Mouse (Mus musculus): Measurements from ENCODE around the gene Atp5g1.

The Atp5g1 gene

DNA sequence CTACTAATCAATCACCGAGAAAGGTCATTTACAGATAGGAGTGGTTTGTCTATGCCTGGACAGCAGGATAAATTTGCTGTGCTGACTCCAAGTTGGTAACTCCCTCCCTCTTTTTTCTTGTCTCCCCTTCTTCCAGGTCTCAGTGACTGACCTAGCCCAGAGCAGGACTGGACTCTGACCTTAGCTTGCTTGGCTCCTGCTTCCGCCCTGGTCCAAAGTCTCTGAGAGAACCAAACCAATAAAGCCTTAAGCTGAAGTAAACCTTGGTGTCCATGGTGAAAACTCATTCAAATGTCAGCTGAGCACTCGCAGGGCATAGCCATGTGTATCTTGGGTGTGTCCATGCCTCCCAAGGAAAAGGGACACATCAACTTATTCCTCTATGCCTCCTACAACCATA lies 44.9 kb downstream of the Atp5g1 start:
- in situ Hi-C loops (cut with MseI, MboI) = loop anchor here in 1 of 2 experiments (5.0 kb wide), 1 partner anchor 48 kb away; no protein-coding TSS in a partner anchor

DNA sequence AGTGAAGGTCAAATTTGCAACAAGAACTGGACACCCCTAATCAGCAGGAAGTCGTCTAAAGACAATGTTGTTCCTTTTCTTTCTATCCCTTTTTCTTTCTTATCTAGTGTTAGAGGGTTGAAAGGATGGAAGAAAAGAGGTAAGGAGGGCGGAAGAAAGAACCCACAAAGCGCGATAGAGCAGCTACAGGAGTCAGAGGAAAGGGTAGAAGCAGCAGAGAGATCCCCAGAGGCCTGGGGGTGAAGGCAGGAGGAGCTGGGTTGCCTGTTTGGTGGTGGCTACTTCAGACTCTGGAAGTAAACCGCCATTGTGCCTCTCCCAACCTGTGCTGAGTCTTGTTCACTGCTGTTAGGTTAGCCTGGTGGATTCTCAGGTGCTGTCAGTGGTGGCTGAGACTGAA lies 47.3 kb downstream of the Atp5g1 start:
- in situ Hi-C loops (cut with MseI, MboI) = no loop called here

DNA sequence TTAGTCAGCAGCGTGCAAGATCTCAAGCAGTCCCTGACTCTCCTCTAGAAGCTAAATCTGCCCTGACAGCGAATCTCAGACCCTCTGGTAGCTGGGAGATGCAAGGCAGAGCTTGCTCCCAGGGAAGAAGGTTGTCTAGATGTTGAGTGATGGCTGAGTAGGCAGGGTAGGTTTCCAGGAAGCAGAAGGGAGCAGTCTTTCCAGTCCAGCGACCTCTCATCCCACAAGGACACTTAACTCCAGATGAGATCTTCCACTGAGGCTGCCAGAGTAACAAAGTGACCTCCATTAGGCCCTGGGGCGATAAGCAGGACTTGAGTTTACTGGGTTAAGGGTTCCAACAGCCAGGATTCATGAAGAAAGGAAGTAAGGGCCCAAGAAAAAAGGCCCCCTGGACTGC lies 54.8 kb downstream of the Atp5g1 start:
- in situ Hi-C loops (cut with MseI, MboI) = no loop called here

Data from mouse trophoblast stem cell (cell line).